Mouse (Mus musculus) adrenal gland, adult 2 months (tissue): ENCODE measurements around the gene Sult1d1. TPM values are rescaled to one million over a fixed set of nuclear protein-coding genes. Genes with fewer than 3 reads are reported as not detected.
"Not testable (repeated sequence)": the region's sequence is repeated elsewhere in the genome, so short reads cannot be mapped to it uniquely, and the experiment has no call there.

Experiments
- DNase-seq: peaks from one replicate; pipeline ENCODE4 v3.0.0; 2021
- long read RNA-seq: library from polyadenylated mRNA; stranded (forward); transcript quantifications from one replicate; pipeline ENCODE4 v2.0.0, GENCODE M21; 2021
- polyA plus RNA-seq: library from polyadenylated mRNA; depleted of rRNA; stranded (reverse); fragments of >200 nt; gene quantifications from 2 replicates; pipeline ENCODE4 v1.2.3, GENCODE M21; 2012; rRNA removed
- total RNA-seq, 2 experiments: library from RNA; stranded (reverse); gene quantifications; 2 replicates each; pipeline ENCODE4 v1.2.3; 2021

Gene Sult1d1
- total RNA-seq, result under 1 TPM in 1 of 2 experiments, not detected in 1; 0.40 TPM
- not detected in 2 replicates for polyA plus RNA-seq
- long read RNA-seq, result 0 reads

DNA sequence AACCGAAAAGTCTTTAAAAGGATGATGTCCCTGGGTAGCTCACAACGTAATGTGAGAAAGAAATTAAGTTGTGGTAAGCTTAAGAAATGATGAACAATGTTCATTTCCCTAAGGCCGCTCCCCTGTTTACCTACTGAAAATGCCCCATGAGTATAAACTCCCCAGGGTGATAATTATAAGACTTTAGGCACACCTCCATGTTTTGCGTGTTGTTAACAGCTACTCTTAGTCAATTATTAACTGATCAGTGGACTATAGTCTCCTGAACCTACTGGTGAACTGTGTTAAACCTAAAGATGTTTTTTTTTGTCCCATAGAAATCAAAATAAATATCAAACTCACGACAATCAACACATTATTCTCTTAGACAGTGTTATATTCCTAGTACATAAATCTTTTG, at the start of gene Sult1d1:
Sult1d1 (minus strand) TSS at position 183 of the 400 bp plus-strand sequence.
- DNase-seq, result no peak

DNA sequence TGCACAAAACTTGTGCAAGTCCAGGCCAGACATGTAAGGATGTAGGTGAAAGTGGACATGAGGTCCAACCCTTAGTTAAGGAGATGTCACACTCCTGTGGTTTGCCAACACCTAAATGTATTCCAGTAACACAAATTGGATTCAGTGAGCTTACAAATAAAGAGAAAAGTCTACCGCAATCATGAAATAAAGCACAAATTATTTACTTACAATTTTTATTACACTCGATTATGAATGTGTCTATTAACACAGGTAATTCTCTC, 46.2 kb upstream of the Sult1d1 start:
- DNase-seq, result no peak

DNA sequence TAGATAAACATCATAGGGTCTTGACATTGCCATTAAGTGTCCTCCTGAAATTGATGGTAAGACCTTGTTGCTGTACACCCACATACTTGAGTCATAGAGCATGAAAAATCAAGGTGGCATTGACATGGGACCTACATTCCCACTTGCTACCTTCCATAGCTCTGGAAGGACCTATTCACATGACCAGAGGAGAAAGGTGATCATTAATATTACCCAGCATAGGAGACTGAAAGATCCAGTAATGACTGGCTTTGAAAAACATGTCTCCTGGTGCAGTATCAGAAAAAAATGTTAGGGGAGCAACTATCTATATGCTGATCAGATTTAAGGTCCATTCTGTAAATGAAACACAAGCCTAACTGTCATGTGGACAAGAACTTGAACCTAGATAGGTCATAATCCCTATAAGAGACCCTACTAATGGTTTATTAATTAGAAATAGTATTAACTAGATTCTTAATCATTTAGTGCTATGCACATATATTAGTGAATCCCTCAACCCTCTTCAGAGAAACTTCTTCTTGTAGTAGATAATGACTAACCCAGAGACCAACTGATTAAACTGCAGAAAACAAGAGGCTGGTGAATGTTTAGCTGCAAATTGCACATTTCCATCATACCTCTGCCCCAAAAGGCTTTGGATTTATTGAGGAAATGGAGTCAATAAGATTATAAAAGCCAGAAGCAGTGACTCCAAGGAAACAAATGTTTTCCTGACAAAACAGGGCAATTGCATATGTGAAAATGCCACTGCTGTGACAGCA, 45.7 kb upstream of the Sult1d1 start:
- DNase-seq, result no peak

DNA sequence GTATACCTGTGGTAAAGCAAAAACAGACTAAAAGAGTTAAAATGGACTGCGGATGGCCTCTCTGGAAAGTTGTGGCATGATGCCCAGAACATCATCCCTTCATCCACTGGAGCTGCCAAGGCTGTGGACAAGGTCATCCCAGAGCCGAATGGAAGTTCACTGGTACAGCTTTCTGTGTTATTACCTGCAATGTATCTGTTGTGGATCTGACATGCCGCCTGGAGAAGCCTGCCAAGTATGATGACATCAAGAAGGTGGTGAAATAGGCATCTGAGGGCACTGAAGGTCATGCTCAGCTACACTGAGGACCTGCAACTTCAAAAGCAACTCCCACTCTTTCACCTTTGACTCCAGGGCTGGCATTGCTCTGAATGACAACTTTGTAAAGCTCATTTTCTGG, 32.2 kb upstream of the Sult1d1 start:
- peak; percentile 85 for DNase-seq

DNA sequence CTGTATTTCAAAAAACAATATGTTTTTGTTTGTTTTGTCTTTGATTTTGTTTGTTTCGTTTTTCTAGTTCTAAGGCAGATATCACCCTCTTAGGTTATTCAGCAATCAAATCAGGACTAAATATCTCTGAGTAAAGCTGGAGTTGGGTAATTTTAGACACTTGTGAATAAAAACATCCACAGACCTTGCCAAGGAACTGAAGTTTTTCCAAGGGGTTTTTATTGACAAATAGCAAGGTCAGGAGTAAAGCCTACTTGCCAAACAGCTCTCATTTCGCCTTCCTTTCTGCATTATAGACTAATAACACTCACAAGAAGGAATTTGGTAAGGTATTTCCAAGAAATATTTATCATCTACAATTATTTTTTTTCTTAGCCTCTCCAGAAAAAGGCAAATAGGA, 29.1 kb upstream of the Sult1d1 start:
- DNase-seq, result peak; percentile 16

DNA sequence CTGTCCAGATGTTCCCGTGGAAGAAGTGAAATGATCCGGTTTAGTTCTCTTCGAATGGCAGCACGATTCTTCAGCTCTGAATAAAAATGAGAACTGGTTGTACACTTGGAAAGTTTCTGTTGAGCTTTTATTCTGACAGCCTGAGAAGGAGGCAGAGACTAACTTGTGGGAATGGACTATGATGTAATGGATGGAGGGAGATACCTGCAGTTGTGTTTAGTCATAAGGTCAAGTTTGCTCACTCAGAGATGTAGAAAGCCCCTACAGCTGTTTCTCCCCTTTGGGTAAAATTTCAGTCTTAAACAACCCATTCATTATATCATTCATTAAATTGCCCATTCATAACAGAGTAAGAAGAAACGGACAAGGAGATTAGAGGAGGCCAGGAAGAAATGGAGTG, 22.7 kb upstream of the Sult1d1 start, which contains the start of gene Sult1e1:
Sult1e1 (minus strand) TSS at position 101 of the 400 bp plus-strand sequence.
- DNase-seq, result no peak

DNA sequence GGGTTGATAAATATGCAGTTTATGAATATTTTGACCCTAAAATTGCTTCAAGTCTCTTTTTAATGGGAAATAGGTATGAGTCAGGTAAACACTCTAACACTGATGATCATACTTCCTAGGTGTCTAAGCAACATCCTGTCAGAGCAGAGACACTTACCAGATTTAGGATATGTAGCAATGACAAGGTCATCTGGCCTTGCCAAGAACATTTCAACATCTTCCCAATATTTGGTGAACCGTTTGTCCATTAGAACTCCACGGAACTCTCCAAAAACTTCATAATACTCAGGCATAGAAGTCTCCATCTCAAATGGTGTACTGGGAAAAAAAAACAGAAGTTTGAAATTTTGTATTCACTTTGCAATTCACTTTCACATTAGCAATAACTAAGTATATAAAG, 21.1 kb upstream of the Sult1d1 start:
- no peak for DNase-seq

DNA sequence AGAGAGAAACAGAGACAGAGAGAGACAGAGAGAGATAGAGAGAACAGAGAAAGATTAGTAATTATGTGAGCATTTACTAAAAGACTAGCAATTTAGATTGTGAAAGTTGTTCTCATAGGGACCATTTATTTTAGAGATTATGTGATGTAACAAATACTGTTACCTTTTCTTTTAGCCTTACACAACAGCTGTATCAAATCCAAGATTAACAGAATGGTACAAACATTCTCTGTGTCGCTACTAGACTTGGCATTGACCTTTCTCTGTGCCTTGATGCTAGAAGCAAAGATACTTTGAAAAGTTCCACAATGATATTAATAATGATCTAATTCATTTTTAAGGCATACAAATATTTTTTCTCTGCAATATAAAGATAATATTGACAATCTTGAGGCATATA, 11.6 kb upstream of the Sult1d1 start:
- no peak for DNase-seq

DNA sequence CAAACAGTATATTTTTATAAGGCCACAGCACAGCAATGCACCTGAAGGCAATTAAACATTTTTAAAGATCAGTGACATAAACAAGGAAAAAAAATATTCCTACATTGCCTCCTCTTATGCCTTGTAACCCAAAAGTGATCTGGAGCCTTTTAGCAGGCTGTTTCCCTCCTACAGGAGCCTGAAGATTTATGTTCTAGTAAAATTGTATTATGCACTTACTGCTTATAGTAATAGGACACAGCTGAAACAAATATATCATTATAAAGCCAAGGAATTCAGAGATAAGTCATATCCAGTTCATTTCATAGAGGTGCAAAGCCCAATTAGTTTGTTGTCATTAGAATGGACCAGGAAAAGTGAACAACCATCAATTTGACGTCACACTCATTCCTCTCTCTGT, 5.3 kb upstream of the Sult1d1 start:
- no peak for DNase-seq

DNA sequence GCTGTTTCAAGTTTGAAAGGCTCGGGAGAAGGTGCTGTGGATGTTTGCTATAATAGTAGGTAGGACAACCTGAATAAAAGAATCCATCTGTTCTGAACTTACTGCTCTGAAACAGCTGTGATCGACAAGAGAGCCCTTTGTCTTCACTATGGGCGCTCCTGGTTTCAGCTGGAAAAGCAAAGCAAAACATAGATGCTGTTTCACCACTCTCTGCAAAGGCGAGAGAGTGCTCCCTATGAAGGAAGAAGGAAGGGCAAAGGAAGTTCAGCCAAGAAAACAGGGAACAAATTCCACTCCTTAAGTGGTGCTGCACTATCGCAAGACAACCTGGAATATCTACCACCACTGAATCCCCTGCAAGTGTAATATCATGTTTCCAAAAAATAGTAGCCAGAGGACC, 4.7 kb upstream of the Sult1d1 start:
- no peak for DNase-seq

DNA sequence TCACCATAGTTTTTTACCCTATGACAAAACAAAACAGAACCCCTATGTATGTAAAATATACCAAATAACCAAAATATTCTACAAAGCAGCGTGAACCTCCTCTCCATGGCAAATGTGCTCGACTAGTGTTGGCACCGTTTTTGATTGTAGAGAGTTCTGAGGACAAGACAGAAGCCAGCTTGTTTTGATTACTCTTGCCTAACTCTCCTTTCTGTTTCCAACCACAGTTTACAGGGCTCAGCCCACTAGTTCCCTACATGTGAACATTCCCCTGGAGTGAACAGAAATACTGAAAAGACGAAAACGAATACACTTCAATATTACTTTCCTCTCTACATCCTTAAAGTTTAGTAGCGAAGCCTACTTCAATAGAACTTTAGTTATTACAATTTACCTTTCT, 4.0 kb upstream of the Sult1d1 start:
- no peak for DNase-seq

DNA sequence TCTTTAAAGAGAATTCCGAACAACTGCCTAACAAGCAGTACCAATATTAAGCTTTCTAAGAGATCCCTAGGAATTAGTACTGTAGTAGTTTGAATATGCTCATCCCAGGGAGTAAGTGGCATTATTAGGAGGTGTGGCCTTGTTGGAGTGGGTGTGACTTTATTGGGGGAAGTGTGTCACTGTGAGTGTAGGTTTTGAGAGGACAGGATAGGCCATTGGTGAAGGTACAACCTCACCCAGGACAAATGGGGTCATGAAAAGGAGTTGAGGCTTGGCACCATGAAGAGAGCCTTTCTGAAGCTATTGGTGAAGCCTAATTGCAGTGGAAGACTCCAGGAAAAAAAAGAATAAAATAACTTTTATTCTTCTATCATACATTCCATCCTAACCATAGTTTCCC, 1.5 kb downstream of the Sult1d1 start:
- DNase-seq, result no peak

DNA sequence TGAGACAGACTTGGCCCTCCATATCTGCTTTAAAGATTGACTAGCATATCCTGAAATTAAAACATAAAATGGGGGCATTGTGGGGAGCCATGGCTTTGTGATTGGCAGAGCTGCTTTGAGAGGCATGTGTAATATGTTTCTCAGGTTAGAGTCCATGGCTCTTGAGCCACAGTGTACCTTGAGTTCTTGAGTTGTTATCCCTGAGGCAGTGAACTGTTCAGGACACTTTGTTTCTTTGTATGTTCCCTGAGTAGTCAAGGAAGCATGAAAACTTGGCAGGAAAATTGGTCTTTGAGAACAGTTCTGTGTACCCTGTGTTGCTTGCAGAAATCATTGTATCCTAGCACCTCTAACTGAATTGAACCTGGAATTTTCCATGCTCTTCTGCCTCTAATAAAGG, 5.9 kb downstream of the Sult1d1 start:
- DNase-seq, result no peak

DNA sequence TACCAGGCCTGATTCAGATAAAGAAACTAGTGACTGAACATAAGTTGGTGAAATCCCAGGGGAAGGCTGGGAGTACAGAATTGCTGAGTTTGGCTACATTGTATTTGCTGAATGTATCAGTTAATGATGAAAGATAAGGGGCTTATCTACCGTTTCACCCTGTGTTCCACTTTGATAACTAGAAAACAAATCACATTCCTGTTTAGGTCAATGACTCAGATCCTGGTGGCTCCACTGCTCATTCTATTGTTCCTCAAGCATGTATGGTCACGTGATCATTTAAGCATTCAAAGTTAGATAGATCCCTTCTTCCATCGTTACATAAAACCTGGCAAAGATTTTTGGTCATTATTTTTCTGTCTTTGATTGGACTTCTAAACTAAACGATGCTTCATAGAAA, 6.3 kb downstream of the Sult1d1 start:
- DNase-seq, result no peak

DNA sequence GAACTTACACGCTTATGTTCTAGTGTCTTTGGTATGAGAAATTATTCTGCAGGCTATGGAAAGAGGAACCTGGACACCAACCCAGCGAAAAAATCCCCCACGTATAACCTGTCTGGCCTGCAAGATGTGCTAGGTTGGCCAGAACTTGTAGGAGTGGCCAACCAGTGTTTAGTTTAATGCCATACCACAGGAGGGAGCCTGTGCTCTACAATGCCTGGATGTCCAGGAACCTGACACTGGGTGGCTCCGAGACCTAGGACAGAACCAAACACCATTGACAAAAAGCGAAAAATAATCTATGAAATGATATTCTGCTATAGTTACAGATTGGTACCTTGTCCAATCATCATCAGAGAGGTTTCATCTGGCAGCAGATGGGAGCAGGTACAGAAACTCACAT, 8.7 kb downstream of the Sult1d1 start:
- peak; percentile 9 for DNase-seq

DNA sequence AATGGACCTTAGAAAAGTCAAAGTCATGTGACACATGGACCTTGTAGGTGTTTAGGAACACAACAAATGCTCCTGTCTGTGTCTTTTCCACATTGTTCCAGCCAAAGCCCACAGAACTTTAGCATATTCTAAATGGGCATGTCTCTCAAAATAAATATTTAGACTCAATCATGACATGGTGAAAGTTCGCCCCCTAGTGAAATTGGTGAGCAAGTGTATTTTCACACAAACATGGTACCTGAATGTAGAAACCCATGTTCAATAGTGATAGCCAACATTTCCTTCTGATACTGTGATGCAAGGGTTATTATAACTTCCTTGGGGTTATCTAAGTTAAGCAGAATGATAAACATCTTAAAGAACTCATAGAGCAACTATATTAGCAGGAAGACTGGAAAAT, 17.9 kb downstream of the Sult1d1 start:
- no peak for DNase-seq

DNA sequence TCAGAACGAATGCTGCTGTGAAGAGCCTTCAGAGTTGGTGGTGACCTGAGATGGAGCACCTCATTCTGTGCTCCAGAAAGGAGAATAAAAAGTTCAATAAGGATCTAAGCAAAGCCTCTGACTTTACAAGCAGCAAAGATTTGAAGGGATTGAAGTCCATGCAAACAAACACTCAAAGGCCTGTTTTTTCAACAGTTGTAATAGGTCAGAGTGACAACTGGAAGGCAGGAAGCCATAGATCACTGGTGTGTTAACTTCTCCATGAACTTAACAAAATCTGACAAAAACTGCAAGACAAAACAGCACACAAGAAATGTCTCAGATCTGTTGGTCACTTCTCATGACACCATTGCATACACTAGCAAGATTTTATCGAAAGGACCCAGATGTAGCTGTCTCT, 30.7 kb downstream of the Sult1d1 start, which contains the start of gene Sult1b1:
Sult1b1 (minus strand) TSS at position 85 of the 400 bp plus-strand sequence.
- DNase-seq, result no peak

DNA sequence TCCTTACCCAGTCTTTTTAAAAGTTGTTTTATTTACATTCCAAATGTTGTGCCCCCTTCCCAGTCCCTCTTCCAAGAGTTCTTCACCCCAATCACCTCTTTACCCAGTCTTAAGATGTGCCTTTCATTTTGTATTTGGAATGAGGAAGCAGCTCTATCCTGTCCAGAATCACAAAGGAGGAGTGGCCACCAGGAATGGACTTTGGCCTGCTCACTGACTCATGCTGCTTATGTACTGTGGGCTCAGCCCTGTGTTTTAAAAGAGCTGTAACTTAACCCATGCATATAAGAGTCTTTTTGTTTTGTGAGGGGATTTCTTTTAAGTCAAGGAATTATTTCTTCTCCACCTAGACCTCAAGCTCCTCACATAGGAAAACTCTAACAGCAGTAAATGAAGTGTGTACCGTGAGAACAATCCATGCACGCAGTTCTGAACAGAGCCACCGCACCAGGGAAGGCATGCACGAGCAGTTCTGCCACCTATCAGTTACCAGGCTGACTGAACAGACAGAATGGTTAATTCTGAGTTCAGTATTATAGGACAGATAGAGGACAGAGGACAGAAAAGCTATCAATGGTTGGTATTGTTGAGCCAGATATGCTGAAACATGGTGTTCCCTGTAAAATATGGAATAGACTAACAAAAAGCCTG, 32.7 kb downstream of the Sult1d1 start:
- no peak for DNase-seq

DNA sequence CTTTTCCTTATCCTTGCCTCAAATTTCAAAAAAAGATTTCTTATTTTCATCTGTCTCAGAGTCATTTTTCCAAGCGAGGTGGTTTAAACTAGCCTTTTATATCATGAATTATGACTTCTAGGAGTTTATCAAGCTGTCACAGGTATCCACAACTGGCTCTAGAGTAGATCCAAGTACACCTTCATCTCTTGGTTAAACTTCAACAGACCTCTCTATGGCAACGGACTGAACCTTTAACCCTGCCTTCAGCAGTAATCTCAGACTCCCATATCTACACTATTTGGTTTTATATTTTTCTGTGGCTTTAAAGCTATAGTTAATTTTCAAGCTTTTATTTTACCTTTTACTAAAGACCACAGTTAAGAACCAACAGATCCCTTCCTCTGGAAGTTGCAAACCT, 36.5 kb downstream of the Sult1d1 start:
- no peak for DNase-seq

DNA sequence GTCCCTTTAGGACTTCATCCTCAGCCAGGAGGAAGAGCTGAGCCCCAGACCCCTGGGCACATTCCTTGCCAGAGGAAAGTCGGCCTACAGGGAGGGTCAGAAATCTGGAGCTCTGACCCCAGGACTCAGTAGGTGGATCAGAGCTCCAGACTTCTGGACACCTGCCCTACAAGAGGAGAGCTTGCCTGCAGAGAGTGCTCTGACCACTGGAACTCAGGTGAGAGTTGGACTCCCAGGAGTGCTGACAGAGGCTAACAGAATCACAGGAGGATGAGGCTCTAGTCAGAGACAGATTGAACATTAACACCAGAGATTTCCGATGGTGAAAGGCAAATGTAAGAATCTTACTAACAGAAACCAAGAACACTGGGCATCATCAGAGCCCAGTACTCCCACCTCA, 45.3 kb downstream of the Sult1d1 start:
- DNase-seq, result not testable (repeated sequence)

DNA sequence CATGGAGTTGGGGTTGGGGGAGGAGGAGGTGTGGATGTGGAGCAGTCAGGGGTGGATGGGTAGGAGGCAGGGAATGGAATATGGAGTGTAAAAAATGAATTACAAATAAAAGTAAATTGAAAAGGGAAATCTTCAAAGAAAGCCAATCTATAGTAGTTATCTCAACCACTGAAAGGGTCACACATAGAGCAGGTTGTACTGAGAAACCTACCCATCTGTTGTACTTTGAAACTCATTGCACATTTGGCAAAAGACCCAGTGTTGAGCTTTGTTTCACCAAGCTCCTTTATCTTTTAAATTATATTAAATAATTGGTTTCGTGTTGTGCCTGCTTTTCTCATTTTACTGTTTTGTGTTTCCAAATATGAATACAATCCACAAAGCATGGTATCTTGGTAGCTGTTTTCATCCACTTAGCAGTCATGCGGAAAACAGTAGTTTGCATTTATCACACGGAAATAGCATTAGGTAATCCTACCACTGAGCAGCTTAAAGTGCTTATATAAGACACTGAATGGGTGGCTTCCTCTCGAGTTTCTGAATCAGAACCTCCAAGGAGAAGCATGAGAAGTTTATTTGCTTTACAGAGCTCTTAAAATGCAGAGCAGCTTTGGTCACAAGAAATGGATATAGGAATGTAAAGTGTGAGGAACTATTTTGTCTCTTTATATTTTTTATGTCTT, 62.9 kb downstream of the Sult1d1 start:
- no peak for DNase-seq
